Mouse (Mus musculus) CH12.LX (cell line): ENCODE data around the gene Sik3. TPM values are rescaled to one million over a fixed set of nuclear protein-coding genes. Genes with fewer than 3 reads are reported as not detected.

Experiments used
- DNase-seq: peaks from one replicate; pipeline ENCODE4 v3.0.0-alpha.2; 2013; ENCODE audit errors: extremely low read depth
- H3K27ac ChIP-seq: 2 replicates; pipeline ENCODE4 v1.5.1; 2012; ENCODE audit warnings: low read depth, mild to moderate bottlenecking, control low read depth, moderate library complexity; ENCODE audit not compliant: insufficient read depth
- H3K27me3 ChIP-seq: replicated peaks from 2 replicates; pipeline ENCODE3; 2012; ENCODE audit warnings: inconsistent platforms
- H3K36me3 ChIP-seq, 2 experiments: replicated peaks in 1 of 2; 2 replicates each; pipeline versions ENCODE3 to v1.6.1; 2012; ENCODE audit warnings: inconsistent platforms in 1 of 2, low read length in 1 of 2, mild to moderate bottlenecking in 1 of 2, mixed read lengths in 1 of 2, moderate library complexity in 1 of 2; ENCODE audit not compliant: control insufficient read depth in 1 of 2, insufficient read depth in 1 of 2
- H3K4me1 ChIP-seq, 2 experiments: 2 replicates each; pipeline ENCODE4 v1.6.1; 2012; ENCODE audit warnings: inconsistent platforms in 1 of 2, moderate library complexity in 1 of 2; ENCODE audit not compliant: insufficient read depth in 2 of 2, control insufficient read depth in 1 of 2
- H3K4me2 ChIP-seq: 2 replicates; pipeline ENCODE4 v1.6.1; 2012; ENCODE audit warnings: low read depth, mild to moderate bottlenecking, control low read depth; ENCODE audit not compliant: poor library complexity, insufficient read depth, severe bottlenecking
- H3K4me3 ChIP-seq, 3 experiments: fragments of 150-350 bp in 1 of 3; sonication (generic) in 1 of 3; replicated peaks in 1 of 3; 2 replicates each; pipeline versions ENCODE3 to v1.5.1; 2011 to 2012; ENCODE audit warnings: low read depth in 2 of 3, low read length in 2 of 3, mild to moderate bottlenecking in 2 of 3, moderate library complexity in 2 of 3, control low read depth in 1 of 3, improper control_type of control experiment in 1 of 3, inconsistent platforms in 1 of 3, mixed read lengths in 1 of 3; ENCODE audit not compliant: poor library complexity in 1 of 3
- H3K79me2 ChIP-seq: replicated peaks from 2 replicates; pipeline ENCODE4 v1.6.1; 2012; ENCODE audit warnings: mild to moderate bottlenecking, moderate library complexity; ENCODE audit not compliant: control insufficient read depth, poor library complexity, insufficient read depth, severe bottlenecking; ENCODE audit errors: extremely low read depth
- H3K9ac ChIP-seq: 2 replicates; pipeline ENCODE4 v1.6.1; 2012; ENCODE audit warnings: low read depth, mild to moderate bottlenecking, control low read depth, moderate library complexity; ENCODE audit not compliant: insufficient read depth
- H3K9me3 ChIP-seq: replicated peaks from 2 replicates; pipeline ENCODE3; 2012; ENCODE audit warnings: low read length, inconsistent platforms, mixed read lengths
- BHLHE40 ChIP-seq: IDR thresholded peaks from 2 replicates; pipeline ENCODE4 v1.6.1; 2011; ENCODE audit warnings: mild to moderate bottlenecking, low read depth, low read length, improper control_type of control experiment
- CHD1 ChIP-seq: IDR thresholded peaks from 2 replicates; pipeline ENCODE4 v1.6.1; 2012; ENCODE audit warnings: low read depth, low read length, improper control_type of control experiment, inconsistent platforms
- CHD2 ChIP-seq: IDR thresholded peaks from 2 replicates; pipeline ENCODE4 v1.6.1; 2011; ENCODE audit warnings: low read length, improper control_type of control experiment
- CTCF ChIP-seq, 2 experiments: IDR thresholded peaks in 1 of 2; conservative IDR thresholded peaks in 1 of 2; 2 replicates each; pipeline ENCODE4 v1.5.1; 2011 to 2012; ENCODE audit warnings: low read depth in 2 of 2, low read length in 2 of 2, improper control_type of control experiment in 1 of 2, inconsistent platforms in 1 of 2, mild to moderate bottlenecking in 1 of 2, moderate library complexity in 1 of 2
- E2F4 ChIP-seq: IDR thresholded peaks from 2 replicates; pipeline ENCODE4 v1.6.1; 2011; ENCODE audit warnings: low read depth, low read length, improper control_type of control experiment; ENCODE audit not compliant: insufficient replicate concordance
- ELF1 ChIP-seq: IDR thresholded peaks from 2 replicates; pipeline ENCODE4 v1.6.1; 2014; ENCODE audit warnings: low read depth, mild to moderate bottlenecking, inconsistent platforms, low read length, improper control_type of control experiment
- EP300 ChIP-seq: IDR thresholded peaks from 2 replicates; pipeline ENCODE4 v1.6.1; 2011; ENCODE audit warnings: low read length, improper control_type of control experiment
- ETS1 ChIP-seq: conservative IDR thresholded peaks from 2 replicates; pipeline ENCODE4 v1.6.1; 2012; ENCODE audit warnings: low read depth, mild to moderate bottlenecking, inconsistent platforms, low read length, improper control_type of control experiment, moderate library complexity
- GABPA ChIP-seq: IDR thresholded peaks from 2 replicates; pipeline ENCODE4 v1.6.1; 2012; ENCODE audit warnings: low read depth, low read length, improper control_type of control experiment, inconsistent platforms; ENCODE audit not compliant: insufficient replicate concordance
- HCFC1 ChIP-seq: IDR thresholded peaks from 2 replicates; pipeline ENCODE4 v1.6.1; 2012; ENCODE audit warnings: low read depth, mild to moderate bottlenecking, inconsistent platforms, low read length, improper control_type of control experiment
- IRF4 ChIP-seq: IDR thresholded peaks from 2 replicates; pipeline ENCODE4 v1.6.1; 2014; ENCODE audit warnings: low read depth, mild to moderate bottlenecking, inconsistent platforms, low read length, improper control_type of control experiment
- JUN ChIP-seq: IDR thresholded peaks from 2 replicates; pipeline ENCODE4 v1.6.1; 2011; ENCODE audit warnings: low read depth, mild to moderate bottlenecking, low read length, improper control_type of control experiment, moderate library complexity; ENCODE audit not compliant: insufficient read depth
- JUND ChIP-seq: conservative IDR thresholded peaks from 2 replicates; pipeline ENCODE4 v1.6.1; 2011; ENCODE audit warnings: low read depth, low read length, improper control_type of control experiment
- KAT2A ChIP-seq: IDR thresholded peaks from 2 replicates; pipeline ENCODE4 v1.6.1; 2012; ENCODE audit warnings: low read length, improper control_type of control experiment, inconsistent platforms; ENCODE audit not compliant: insufficient replicate concordance
- MAFK ChIP-seq: IDR thresholded peaks from 2 replicates; pipeline ENCODE4 v1.6.1; 2011; ENCODE audit warnings: low read length, improper control_type of control experiment; ENCODE audit not compliant: insufficient replicate concordance
- MAX ChIP-seq: IDR thresholded peaks from 2 replicates; pipeline ENCODE4 v1.6.1; 2011; ENCODE audit warnings: low read length, improper control_type of control experiment
- MAZ ChIP-seq: IDR thresholded peaks from 2 replicates; pipeline ENCODE4 v1.6.1; 2012; ENCODE audit warnings: low read depth, mild to moderate bottlenecking, inconsistent platforms, low read length, improper control_type of control experiment, moderate library complexity
- MEF2A ChIP-seq: IDR thresholded peaks from 2 replicates; pipeline ENCODE4 v1.6.1; 2014; ENCODE audit warnings: low read depth, mild to moderate bottlenecking, inconsistent platforms, low read length, improper control_type of control experiment, borderline replicate concordance
- MXI1 ChIP-seq: IDR thresholded peaks from 2 replicates; pipeline ENCODE4 v1.6.1; 2011; ENCODE audit warnings: mild to moderate bottlenecking, low read depth, low read length, improper control_type of control experiment
- MYC ChIP-seq: IDR thresholded peaks from 2 replicates; pipeline ENCODE4 v1.6.1; 2011; ENCODE audit warnings: low read depth, mild to moderate bottlenecking, improper control_type of control experiment, low read length
- NELFE ChIP-seq: IDR thresholded peaks from 2 replicates; pipeline ENCODE4 v1.6.1; 2011; ENCODE audit warnings: low read depth, low read length, improper control_type of control experiment
- NRF1 ChIP-seq: IDR thresholded peaks from 2 replicates; pipeline ENCODE4 v1.6.1; 2014; ENCODE audit warnings: low read depth, mild to moderate bottlenecking, inconsistent platforms, low read length, improper control_type of control experiment, moderate library complexity
- PAX5 ChIP-seq: IDR thresholded peaks from 2 replicates; pipeline ENCODE4 v1.6.1; 2012; ENCODE audit warnings: low read length, inconsistent platforms, mixed read lengths
- POLR2A ChIP-seq: IDR thresholded peaks from 2 replicates; pipeline ENCODE4 v1.6.1; 2011; ENCODE audit warnings: low read depth, mild to moderate bottlenecking, improper control_type of control experiment, low read length
- POLR2AphosphoS2 ChIP-seq: IDR thresholded peaks from 2 replicates; pipeline ENCODE4 v1.6.1; 2011; ENCODE audit warnings: low read depth, low read length, improper control_type of control experiment
- RAD21 ChIP-seq: IDR thresholded peaks from 2 replicates; pipeline ENCODE4 v1.6.1; 2011; ENCODE audit warnings: low read depth, mild to moderate bottlenecking, low read length, improper control_type of control experiment, moderate library complexity
- RCOR1 ChIP-seq: conservative IDR thresholded peaks from 2 replicates; pipeline ENCODE4 v1.6.1; 2012; ENCODE audit warnings: low read depth, mild to moderate bottlenecking, inconsistent platforms, low read length, improper control_type of control experiment
- SIN3A ChIP-seq: IDR thresholded peaks from 2 replicates; pipeline ENCODE4 v1.6.1; 2012; ENCODE audit warnings: low read length, improper control_type of control experiment, inconsistent platforms
- SMC3 ChIP-seq: IDR thresholded peaks from 2 replicates; pipeline ENCODE4 v1.6.1; 2011; ENCODE audit warnings: low read depth, low read length, improper control_type of control experiment
- TBP ChIP-seq: conservative IDR thresholded peaks from 2 replicates; pipeline ENCODE4 v1.6.1; 2011; ENCODE audit warnings: low read depth, low read length, improper control_type of control experiment
- TCF12 ChIP-seq: IDR thresholded peaks from 2 replicates; pipeline ENCODE4 v1.6.1; 2014; ENCODE audit warnings: low read depth, mild to moderate bottlenecking, inconsistent platforms, low read length, improper control_type of control experiment
- UBTF ChIP-seq: IDR thresholded peaks from 2 replicates; pipeline ENCODE4 v1.6.1; 2012; ENCODE audit warnings: low read depth, mild to moderate bottlenecking, inconsistent platforms, low read length, improper control_type of control experiment, moderate library complexity
- USF1 ChIP-seq: IDR thresholded peaks from 2 replicates; pipeline ENCODE4 v1.6.1; 2014; ENCODE audit warnings: low read depth, mild to moderate bottlenecking, inconsistent platforms, low read length, improper control_type of control experiment
- USF2 ChIP-seq: conservative IDR thresholded peaks from 2 replicates; pipeline ENCODE4 v1.6.1; 2011; ENCODE audit warnings: low read depth, low read length, improper control_type of control experiment
- ZC3H11A ChIP-seq: IDR thresholded peaks from 2 replicates; pipeline ENCODE4 v1.6.1; 2012; ENCODE audit warnings: low read depth, mild to moderate bottlenecking, inconsistent platforms, low read length, improper control_type of control experiment
- ZKSCAN1 ChIP-seq: IDR thresholded peaks from 2 replicates; pipeline ENCODE4 v1.6.1; 2012; ENCODE audit warnings: low read depth, inconsistent platforms, low read length, improper control_type of control experiment, borderline replicate concordance
- ZMIZ1 ChIP-seq: IDR thresholded peaks from 2 replicates; pipeline ENCODE4 v1.6.1; 2012; ENCODE audit warnings: low read depth, mild to moderate bottlenecking, inconsistent platforms, low read length, improper control_type of control experiment
- ZNF384 ChIP-seq: IDR thresholded peaks from 2 replicates; pipeline ENCODE4 v1.6.1; 2012; ENCODE audit warnings: low read depth, low read length, improper control_type of control experiment, inconsistent platforms
- dilution Hi-C: fragments of 300-500 bp; cut with MboI; formaldehyde crosslinking; loops from 2 replicates; pipeline ENCODE4 v1.14.3; 2020; ENCODE audit warnings: low sequenced_read_pairs; ENCODE audit not compliant: extremely low pct_unique_long_range_greater_than_20kb, extremely low pct_ligation_motif_present
- in situ Hi-C: fragments of 300-500 bp; cut with MboI; formaldehyde crosslinking; loops from 3 replicates; pipeline ENCODE4 v1.14.3; 2019; ENCODE audit warnings: low sequenced_read_pairs, low pct_ligation_motif_present, low pct_unique_long_range_greater_than_20kb, mixed read lengths
- polyA plus RNA-seq: library from polyadenylated mRNA; unstranded; fragments of >175 nt; gene quantifications from 2 replicates; pipeline ENCODE4 v1.2.1, GENCODE M21; 2012; ENCODE audit warnings: low read depth; ENCODE audit not compliant: insufficient read length
- total RNA-seq, 2 experiments: library from RNA; depleted of rRNA; stranded (reverse); fragments of 300-350 nt in 1 of 2; fragments of >200 nt in 1 of 2; gene quantifications; 2 replicates each; pipeline ENCODE4 v1.2.3; 2012 to 2014

The Sik3 gene
- total and polyA plus RNA-seq, 3 experiments: 14.9 to 29.8 (median 21.4) TPM

DNA sequence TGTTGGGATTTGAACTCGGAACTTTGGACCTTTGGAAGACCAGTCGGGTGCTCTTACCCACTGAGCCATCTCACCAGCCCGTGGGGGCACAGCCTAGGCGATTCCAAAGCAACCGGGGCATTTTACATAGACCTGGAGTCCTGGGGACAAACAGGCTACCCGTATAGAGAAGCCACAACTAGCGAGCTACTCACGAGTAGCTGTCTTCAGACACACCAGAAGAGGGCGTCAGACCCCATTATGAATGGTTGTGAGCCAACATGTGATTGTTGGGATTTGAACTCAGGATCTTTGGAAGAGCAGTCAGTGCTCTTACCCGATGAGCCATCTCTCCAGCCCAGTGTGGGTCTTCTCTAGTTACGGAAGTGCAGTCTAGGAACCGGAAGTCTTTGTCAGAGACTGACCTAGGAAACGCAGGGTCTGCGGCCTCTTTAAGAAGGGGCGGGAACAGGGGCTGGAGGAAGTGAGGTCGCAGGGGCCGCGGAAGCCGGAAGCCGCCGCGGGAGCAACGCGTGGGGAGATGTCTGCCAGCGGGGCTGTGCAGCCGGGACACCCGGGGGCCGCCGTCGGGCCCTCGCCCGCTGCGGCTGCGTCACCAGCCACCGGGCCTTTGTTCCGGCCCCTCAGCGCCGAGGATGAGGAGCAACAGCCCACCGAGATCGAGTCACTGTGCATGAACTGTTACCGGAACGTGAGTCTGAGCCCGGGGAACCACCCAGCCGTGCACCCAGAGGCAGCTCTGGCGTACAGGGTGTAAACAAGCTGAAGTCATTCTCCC is 260.2 kb downstream of the Sik3 start, which contains the start of gene Zpr1:
Zpr1 (plus strand) TSS at position 388 of the 778 bp plus-strand sequence.
- Histone ChIP-seq H3K4me3 (peak within 1 kb of the TSS; percentile 86 to 98 (median 91)), H3K4me2 (peak within 1 kb of the TSS; percentile 92), H3K4me1 (peaks cover 6 to 23% of the 10 kb centered on the region in 2 experiments), H3K9ac (peak within 1 kb of the TSS; percentile 69), H3K27ac (no peak within 1 kb of the TSS), H3K79me2 (peaks cover 17% of the 10 kb centered on the region), H3K9me3 (no peaks in the 10 kb centered on the region), H3K36me3 (peaks cover 32 to 49% of the 10 kb centered on the region in 2 experiments), H3K27me3 (no peaks in the 10 kb centered on the region)
- in situ Hi-C loops: no loop called here
- dilution Hi-C loops: no loop called here
- DNase-seq: peak; percentile 98
- TF ChIP-seq USF1 (no peak), NRF1 (peak; percentile 29; the same call in 1 of the 2 replicates), MAFK (no peak), MEF2A (peak; percentile 52), IRF4 (peak; percentile 67), TCF12 (peak; percentile 75), JUND (no peak), E2F4 (no peak), MAX (no peak; the same call in 1 of the 2 replicates), MAZ (no peak), SIN3A (peak; percentile 97), ELF1 (peak; percentile 98), CHD1 (no peak), EP300 (no peak), HCFC1 (peak; percentile 91), CHD2 (peak; percentile 53; the same call in 1 of the 2 replicates), PAX5 (no peak), MXI1 (peak; percentile 98), POLR2A (peak; percentile 90), BHLHE40 (peak; percentile 35; the same call in 1 of the 2 replicates), POLR2AphosphoS2 (peak; percentile 56), ETS1 (0 out of 2 replicates have a peak, but pooled peaks have one; percentile 7), KAT2A (peak; percentile 68; the same call in 1 of the 2 replicates), ZMIZ1 (0 out of 2 replicates have a peak, but pooled peaks have one; percentile 26), TBP (peak; percentile 89), CTCF (conservative IDR thresholded peaks at IDR 0.05 in 1 of 2, IDR thresholded peaks at IDR 0.05 in 1 of 2; ENCODE audit: low read depth in 2 of 2, low read length in 2 of 2) (no peak; a peak in 1 of 4 replicates), USF2 (no peak), RAD21 (no peak), NELFE (peak; percentile 93), ZNF384 (no peak), UBTF (no peak), GABPA (no peak; the same call in 1 of the 2 replicates), SMC3 (no peak), ZKSCAN1 (no peak), ZC3H11A (no peak), JUN (no peak), RCOR1 (no peak), MYC (peak; percentile 59)
